Mouse (Mus musculus) embryonic facial prominence, embryonic 14.5 days (tissue): ENCODE measurements around the gene Bud23. TPM values are rescaled to one million over a fixed set of nuclear protein-coding genes. Genes with fewer than 3 reads are reported as not detected.
A peak's percentile ranks its signal among the peaks of the same experiment; 100 is the strongest.

Experiments
- ATAC-seq: fragments of 200-750 bp; cut with Nextera tagmentation; 2 replicates; pipeline ENCODE4 v1.8.0; 2017; ENCODE audit warnings: low read depth, moderate number of reproducible peaks, moderate TSS enrichment
- DNase-seq: peaks from one replicate; pipeline ENCODE4 v3.0.0-alpha.2; 2015; ENCODE audit warnings: low spot score
- H3K27ac ChIP-seq: fragments of 300-500 bp; sonication (generic); replicated peaks from 2 replicates; pipeline ENCODE4 v1.5.1; 2014; ENCODE audit warnings: low read depth, mild to moderate bottlenecking, low read length, moderate library complexity
- H3K27me3 ChIP-seq: fragments of 300-500 bp; sonication (generic); replicated peaks from 2 replicates; pipeline ENCODE4 v1.6.1; 2014; ENCODE audit warnings: low read length; ENCODE audit not compliant: control insufficient read depth, insufficient read depth
- H3K36me3 ChIP-seq: fragments of 300-500 bp; sonication (generic); 2 replicates; pipeline ENCODE4 v1.6.1; 2014; ENCODE audit warnings: low read length, mixed read lengths; ENCODE audit not compliant: control insufficient read depth, insufficient read depth
- H3K4me1 ChIP-seq: fragments of 300-500 bp; sonication (generic); 2 replicates; pipeline ENCODE4 v1.6.1; 2014; ENCODE audit warnings: antibody characterized with exemption, low read length; ENCODE audit not compliant: control insufficient read depth, insufficient read depth
- H3K4me2 ChIP-seq: fragments of 300-500 bp; sonication (generic); 2 replicates; pipeline ENCODE4 v1.6.1; 2014; ENCODE audit warnings: low read depth, mild to moderate bottlenecking, low read length, moderate library complexity, mixed read lengths
- H3K4me3 ChIP-seq: fragments of 300-500 bp; sonication (generic); 2 replicates; pipeline ENCODE4 v1.5.1; 2014; ENCODE audit warnings: low read depth, mild to moderate bottlenecking, low read length
- H3K9ac ChIP-seq: fragments of 300-500 bp; sonication (generic); 2 replicates; pipeline ENCODE4 v1.6.1; 2014; ENCODE audit warnings: low read depth, mild to moderate bottlenecking, low read length, moderate library complexity, mixed read lengths
- H3K9me3 ChIP-seq: fragments of 300-500 bp; sonication (generic); 2 replicates; pipeline ENCODE4 v1.6.1; 2016; ENCODE audit warnings: low read length; ENCODE audit not compliant: control insufficient read depth
- WGBS: fragments of 180-500 bp; shearing (Covaris S2); extraction: QIAGEN DNeasy Blood & Tissue Kit; methylation state at CpG from one replicate; pipeline ENCODE4 v1.1.7; 2014; 5-methylcytosine and 5-hydroxymethylcytosine counted together
- polyA plus RNA-seq: library from polyadenylated mRNA; unstranded; fragments of >200 nt; fragmentation: Nextera tagmentation; extraction: Ambion mirVana; gene quantifications from 2 replicates; pipeline ENCODE4 v1.2.1, GENCODE M21; 2014

Bud23 gene
- polyA plus RNA-seq, 1 experiment from 2014 or later = 74.0 TPM

GRCm38 (mm10) chr5:135010320-135010709, 54.4 kb downstream of the Bud23 start:
- WGBS = 54% methylated on average over 7 of the region's 7 CpGs
- Histone ChIP-seq H3K4me2 (peak overlapping the region; percentile 67), H3K36me3 (peaks cover 4% of the 10 kb centered on the region; the same call in 1 of the 2 replicates), H3K9ac (peak overlapping the region; percentile 72), H3K4me3 (peak overlapping the region; percentile 67), H3K27me3 (no peaks in the 10 kb centered on the region), H3K9me3 (no peaks in the 10 kb centered on the region), H3K4me1 (peaks cover 19% of the 10 kb centered on the region), H3K27ac (peak overlapping the region; percentile 99)
- DNase-seq (no peak), ATAC-seq (no peak)

DNA sequence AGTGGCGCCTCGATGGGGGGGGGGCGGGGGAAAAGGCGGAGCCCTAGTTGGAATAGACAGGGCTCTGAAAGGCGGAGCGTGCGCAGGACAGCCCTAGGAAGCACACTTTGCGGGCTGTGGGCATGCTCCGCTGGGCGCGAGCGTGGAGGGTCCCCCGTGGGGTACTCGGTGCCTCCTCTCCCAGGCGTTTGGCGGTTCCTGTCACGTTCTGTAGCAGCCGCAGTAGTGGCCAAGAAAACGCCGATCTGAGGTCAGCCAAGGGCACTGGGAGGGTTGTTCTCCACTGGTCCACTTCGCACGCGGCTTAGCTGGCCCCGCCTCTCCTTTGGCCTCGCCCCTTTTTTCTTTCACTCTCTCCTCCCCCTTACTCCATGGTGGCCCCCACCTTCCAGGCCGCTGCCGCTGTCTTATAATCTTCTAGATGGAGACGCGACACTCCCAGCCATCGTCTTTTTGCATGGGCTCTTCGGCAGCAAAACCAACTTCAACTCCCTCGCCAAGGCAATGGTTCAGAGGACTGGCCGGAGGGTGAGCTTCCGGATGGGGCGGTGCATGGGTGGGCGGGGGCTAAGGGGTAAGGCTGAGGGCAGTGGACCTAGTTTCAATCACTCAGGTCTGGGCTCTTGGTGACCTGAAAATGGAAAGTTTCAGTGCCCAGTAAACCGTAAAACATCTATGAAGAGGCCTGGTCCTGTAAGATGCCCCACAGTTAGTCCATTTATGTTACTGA, 55.0 kb downstream of the Bud23 start:
- H3K9ac ChIP-seq = peak overlapping the region; percentile 72
- H3K4me2 ChIP-seq = peak overlapping the region; percentile 67
- peak overlapping the region; percentile 99 for H3K27ac ChIP-seq
- H3K9me3 ChIP-seq = no peaks in the 10 kb centered on the region
- ATAC-seq (peak; percentile 82), DNase-seq (peak; percentile 90)
- WGBS = under 1% methylated on average over 28 of the region's 37 CpGs
- H3K27me3 ChIP-seq = no peaks in the 10 kb centered on the region
- H3K4me3 ChIP-seq = peak overlapping the region; percentile 67
- peaks cover 4% of the 10 kb centered on the region; the same call in 1 of the 2 replicates for H3K36me3 ChIP-seq
- H3K4me1 ChIP-seq = peaks cover 19% of the 10 kb centered on the region

DNA sequence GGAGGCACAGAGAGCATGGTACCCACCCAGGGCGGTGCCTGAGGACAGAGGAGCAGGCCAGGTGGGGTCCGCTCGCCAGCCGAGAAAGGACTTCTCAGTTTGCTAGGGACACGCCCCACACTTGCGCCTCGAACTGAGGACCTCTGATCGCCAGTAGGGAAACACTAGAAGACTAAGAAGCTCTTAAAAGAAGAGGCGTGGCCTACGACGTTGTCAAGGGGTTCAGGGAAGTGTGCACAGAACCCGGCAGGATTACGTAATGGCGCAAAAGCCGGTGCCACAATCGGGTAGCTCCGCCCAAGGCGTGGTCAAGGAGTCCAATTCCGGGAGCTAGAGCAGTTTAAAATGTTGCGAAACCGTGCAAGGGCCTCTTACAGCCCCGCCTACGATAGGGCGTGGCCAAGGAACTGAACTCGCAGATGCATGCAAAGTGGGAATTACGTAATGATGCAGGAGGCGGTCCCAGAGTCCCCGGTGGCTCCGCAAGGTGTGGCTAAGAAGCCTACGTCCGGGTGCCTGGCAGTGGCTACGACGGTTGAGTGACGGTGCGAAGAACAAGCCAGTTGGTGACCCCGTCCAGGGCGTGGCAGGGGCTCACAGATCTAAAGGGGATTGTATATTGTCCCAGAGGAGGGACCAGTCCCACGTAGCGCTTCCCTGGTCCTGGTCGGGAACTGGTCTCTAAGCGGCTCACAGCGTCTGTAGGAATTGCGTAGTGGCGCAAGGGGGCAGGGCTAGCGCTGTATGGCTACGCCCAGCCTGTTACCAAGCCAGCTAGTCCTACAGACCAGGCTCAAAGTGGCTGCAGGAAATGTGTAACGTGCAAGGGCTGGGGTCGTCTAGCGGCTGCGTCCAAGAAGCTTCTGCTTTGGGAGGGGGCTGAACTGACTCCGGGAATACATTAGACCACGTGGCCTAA, 55.8 kb downstream of the Bud23 start, which contains the start of gene Abhd11:
Gene Abhd11 (plus strand): TSS at position 482 of the 919 bp plus-strand sequence.
- DNase-seq = peak; percentile 100
- H3K4me3 ChIP-seq = peak within 1 kb of the TSS; percentile 67
- H3K9me3 ChIP-seq = no peaks in the 10 kb centered on the region
- H3K27me3 ChIP-seq = no peaks in the 10 kb centered on the region
- WGBS = under 1% methylated on average over 50 of the region's 52 CpGs
- peak within 1 kb of the TSS; percentile 99 for H3K27ac ChIP-seq
- H3K4me2 ChIP-seq = peak within 1 kb of the TSS; percentile 67
- peaks cover 4% of the 10 kb centered on the region; the same call in 1 of the 2 replicates for H3K36me3 ChIP-seq
- peaks cover 19% of the 10 kb centered on the region for H3K4me1 ChIP-seq
- peak within 1 kb of the TSS; percentile 72 for H3K9ac ChIP-seq
- ATAC-seq = peak; percentile 89

DNA sequence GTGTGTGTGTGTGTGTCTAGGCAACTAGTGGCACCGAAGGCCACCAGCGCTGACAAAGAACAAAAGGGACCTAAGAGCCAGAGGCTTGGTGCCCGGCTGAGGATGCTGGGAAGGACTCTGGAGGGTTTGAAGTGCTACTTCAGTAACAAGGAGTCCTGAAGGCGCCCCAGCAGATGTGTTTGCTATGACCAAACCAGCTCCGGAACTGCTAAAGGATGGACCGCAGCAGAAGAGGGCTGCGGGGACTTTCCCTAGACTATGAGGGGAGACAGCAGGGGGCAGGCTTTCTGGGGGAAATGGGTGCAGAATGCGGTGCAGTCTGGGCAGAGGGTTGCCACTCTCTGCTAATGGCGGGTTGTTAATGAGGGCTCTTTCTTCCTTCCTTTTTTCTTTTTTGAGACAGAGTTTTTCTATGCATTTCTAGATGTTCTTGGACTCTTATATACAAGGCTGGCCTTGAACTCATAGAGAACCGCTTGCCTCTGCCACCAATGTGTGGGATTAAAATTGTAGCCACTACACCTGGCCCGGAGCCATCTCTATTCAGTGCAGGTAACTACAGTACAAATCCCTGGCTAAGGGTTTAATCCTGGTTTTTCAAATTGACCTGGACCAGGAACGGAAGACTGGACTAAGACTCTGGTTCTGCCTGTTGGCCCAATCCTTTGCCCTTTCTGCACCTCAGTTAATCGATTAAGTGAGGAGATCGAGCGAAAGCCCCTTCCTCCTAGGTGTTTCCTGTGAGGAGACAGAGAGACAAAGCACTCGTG, 56.8 kb downstream of the Bud23 start:
- no peaks in the 10 kb centered on the region for H3K9me3 ChIP-seq
- peak overlapping the region; percentile 67 for H3K4me3 ChIP-seq
- peak overlapping the region; percentile 67 for H3K4me2 ChIP-seq
- peaks cover 19% of the 10 kb centered on the region for H3K4me1 ChIP-seq
- ATAC-seq = no peak
- no peaks in the 10 kb centered on the region for H3K27me3 ChIP-seq
- peaks cover 4% of the 10 kb centered on the region; the same call in 1 of the 2 replicates for H3K36me3 ChIP-seq
- DNase-seq = no peak
- WGBS = 33% methylated on average over 16 of the region's 16 CpGs
- peak overlapping the region; percentile 99 for H3K27ac ChIP-seq
- H3K9ac ChIP-seq = peak overlapping the region; percentile 68

Other genes with a start within 250 kb of the Bud23 start
- not detected in 2 replicates for gene Tmem270, start 158.2 kb downstream of the Bud23 start, polyA plus RNA-seq
- 0.15 and 0.20 TPM in 2 replicates for gene Cldn13, start 149.4 kb downstream of the Bud23 start, polyA plus RNA-seq
- gene Mettl27, start 132.6 kb downstream of the Bud23 start, polyA plus RNA-seq = 10.6 and 18.2 TPM in 2 replicates
- 27.0 and 30.6 TPM in 2 replicates for gene Cldn4, start 118.0 kb downstream of the Bud23 start, polyA plus RNA-seq
- gene Cldn3, start 78.7 kb downstream of the Bud23 start, polyA plus RNA-seq = 23.2 and 27.8 TPM in 2 replicates
- 61.3 and 70.3 TPM in 2 replicates for gene Abhd11, start 55.8 kb downstream of the Bud23 start, polyA plus RNA-seq
- 19.6 and 20.8 TPM in 2 replicates for gene Stx1a, start 41.5 kb downstream of the Bud23 start, polyA plus RNA-seq
- 31.1 and 33.9 TPM in 2 replicates for gene Dnajc30, start 757 bp downstream of the Bud23 start, polyA plus RNA-seq
- 7.7 and 8.5 TPM in 2 replicates for gene Vps37d, start 13.3 kb upstream of the Bud23 start, polyA plus RNA-seq
- gene Mlxipl, start 24.9 kb upstream of the Bud23 start, polyA plus RNA-seq = 1.2 and 1.6 TPM in 2 replicates
- 24.1 and 30.1 TPM in 2 replicates for gene Tbl2, start 84.7 kb upstream of the Bud23 start, polyA plus RNA-seq
- 44.3 and 44.4 TPM in 2 replicates for gene Bcl7b, start 103.3 kb upstream of the Bud23 start, polyA plus RNA-seq
- gene Baz1b, start 122.3 kb upstream of the Bud23 start, polyA plus RNA-seq = 46.9 and 48.4 TPM in 2 replicates
- gene Fzd9, start 186.3 kb upstream of the Bud23 start, polyA plus RNA-seq = 21.6 and 21.7 TPM in 2 replicates